Mouse (Mus musculus) spleen, postnatal 14 days (tissue): ENCODE data around the gene Fbxl16.

Experiments
- DNase-seq, 2 experiments: peaks; one replicate each; pipeline ENCODE4 v3.0.0; 2021 to 2022; ENCODE audit warnings: low spot score in 2 of 2

The Fbxl16 gene

GRCm38 (mm10) chr17:25828712-25829557 lies 20.1 kb downstream of the Fbxl16 start, which contains the start of gene Jmjd8:
Gene Jmjd8, plus strand, starts transcription at chr17:25828867.
- peak; percentile 48 to 61 for DNase-seq

DNA sequence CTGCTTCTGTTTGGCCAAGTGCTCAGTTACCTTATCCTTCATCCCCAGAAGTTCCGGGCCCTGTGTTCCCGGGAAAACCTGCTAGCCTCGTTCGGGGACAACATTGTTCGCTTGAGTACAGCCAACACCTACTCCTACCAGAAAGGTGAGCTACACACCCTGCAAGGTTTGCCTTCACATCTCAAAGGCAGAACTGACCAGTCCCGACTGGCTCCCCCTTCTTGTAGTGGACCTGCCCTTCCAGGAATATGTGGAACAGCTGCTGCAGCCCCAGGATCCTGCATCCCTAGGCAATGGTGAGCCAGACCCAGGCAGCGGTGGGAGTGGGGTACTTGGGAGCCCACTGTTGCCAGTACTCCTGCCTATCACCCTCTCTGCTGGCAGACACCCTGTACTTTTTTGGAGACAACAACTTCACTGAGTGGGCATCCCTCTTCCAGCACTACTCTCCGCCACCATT lies 20.7 kb downstream of the Fbxl16 start:
- no peak for DNase-seq

DNA sequence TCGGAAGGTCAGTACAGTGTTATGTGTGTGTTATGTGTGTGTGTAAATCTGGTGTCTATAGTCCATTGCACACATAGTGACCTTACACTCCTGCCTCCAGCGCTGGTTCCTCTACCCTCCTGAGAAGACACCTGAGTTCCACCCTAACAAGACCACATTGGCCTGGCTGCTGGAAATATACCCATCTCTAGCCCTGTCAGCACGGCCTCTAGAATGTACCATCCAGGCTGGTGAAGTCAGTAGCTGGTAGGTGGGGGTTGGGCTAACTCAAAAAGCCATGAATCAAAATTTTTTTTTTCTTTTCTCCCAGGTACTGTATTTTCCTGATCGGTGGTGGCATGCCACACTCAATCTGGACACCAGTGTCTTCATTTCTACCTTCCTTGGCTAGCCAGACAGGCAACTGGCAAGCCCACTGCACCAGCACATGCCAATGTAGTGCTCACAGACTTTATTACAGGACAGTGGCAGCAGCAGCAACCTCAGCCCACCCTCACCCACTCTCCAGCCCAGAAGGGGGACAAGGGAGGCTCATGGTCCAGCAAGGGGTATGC lies 21.4 kb downstream of the Fbxl16 start:
- no peak for DNase-seq

GRCm38 (mm10) chr17:25830806-25831431 lies 22.0 kb downstream of the Fbxl16 start:
- DNase-seq = no peak

- DNase-seq = no peak
These were observed 22.8 kb downstream of the Fbxl16 start for GRCm38 (mm10) chr17:25831451-25832281.

DNA sequence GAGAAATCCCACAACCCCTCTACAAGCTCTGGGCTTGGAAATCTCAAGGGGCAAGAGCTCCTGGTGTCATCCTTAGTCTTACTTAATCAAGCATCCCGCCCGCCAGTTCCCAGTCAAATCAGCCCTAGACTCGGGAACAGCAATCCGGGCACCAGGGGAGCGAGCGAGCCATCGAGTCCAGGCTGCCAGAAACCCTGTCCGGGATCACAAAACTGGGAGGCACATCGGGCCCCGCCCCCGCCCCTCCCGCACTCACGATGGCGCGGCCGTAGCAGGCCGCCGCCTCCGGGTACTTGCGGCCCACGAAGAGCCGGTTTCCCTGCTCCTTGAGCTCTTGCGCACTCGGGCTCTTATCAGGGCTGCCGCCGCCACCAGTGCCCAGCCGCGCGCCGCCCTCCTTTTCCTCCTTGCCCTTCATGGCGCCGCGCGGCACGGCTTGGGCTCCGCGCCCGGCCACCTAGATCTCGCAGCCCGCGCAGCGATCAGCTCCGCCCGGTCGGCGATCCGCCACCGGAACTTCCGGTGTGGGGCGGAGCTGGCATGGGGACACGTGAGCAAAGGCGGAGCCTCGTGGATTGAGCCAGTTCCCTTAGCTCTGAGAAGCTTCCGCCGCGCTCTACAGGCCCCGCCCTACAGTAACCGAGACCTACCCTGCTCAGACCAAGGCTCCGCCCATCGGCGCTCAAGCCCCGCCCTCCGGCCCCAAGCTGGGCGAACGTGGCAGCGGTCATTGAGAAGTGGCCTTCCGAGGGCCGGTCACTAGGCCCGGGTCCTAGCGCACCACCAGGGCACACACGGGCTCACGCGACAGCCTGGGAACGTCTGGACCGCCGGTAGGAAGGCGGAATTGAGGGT lies 23.8 kb downstream of the Fbxl16 start:
- peak; percentile 98 for DNase-seq

DNA sequence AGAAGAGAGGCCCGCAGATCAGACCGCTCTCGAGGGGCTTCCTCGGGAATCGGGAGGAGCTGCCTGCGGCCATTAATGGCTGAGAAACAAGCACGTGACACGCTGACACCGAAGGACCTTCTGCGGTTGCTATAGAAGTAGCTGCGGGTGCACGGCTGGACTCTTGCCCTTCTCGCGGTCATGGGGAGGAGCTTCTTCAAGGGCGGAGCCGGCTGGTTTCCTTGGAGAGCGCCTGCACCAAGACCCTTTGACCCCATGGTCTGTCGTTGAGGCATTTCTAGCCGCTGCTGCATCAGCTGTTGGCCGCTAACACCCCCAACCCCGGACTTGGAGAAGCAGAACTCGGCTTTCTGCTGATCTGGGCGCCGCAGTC lies 24.4 kb downstream of the Fbxl16 start, which contains the start of gene Stub1:
Gene Stub1 (minus strand): TSS at position 114 of the 373 bp plus-strand sequence.
- peak; percentile 57 to 60 for DNase-seq

DNA sequence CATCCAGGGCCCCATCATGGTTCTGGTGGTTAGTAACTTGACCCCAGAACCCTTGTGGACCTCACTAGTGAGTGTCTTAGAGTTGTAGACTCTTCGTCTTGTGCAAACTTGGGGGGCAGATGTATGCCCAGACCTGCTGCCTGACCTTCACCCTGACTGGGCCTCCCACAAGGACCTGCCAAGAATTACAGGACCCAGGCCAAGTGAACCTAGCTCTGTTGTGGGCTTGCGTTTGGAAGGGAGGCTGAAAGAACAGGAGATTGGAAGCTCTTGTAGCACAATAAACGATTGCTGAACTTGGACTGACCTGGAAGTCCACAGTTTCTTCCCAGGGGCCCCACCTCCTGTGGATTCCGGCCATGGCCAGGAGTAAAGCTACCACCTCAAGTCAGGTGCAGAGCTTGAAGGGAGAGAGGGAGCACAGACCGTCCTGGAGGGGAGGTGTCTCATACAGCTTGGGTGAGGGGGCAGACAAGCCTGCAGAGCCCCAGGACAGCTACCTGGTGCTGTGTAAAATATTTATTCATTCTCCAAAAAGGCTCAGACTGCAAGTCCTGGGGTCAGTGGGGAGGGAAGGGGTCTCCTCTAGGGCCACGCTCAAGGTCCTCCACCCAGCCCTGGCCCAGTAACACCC lies 25.2 kb downstream of the Fbxl16 start:
- no peak for DNase-seq

DNA sequence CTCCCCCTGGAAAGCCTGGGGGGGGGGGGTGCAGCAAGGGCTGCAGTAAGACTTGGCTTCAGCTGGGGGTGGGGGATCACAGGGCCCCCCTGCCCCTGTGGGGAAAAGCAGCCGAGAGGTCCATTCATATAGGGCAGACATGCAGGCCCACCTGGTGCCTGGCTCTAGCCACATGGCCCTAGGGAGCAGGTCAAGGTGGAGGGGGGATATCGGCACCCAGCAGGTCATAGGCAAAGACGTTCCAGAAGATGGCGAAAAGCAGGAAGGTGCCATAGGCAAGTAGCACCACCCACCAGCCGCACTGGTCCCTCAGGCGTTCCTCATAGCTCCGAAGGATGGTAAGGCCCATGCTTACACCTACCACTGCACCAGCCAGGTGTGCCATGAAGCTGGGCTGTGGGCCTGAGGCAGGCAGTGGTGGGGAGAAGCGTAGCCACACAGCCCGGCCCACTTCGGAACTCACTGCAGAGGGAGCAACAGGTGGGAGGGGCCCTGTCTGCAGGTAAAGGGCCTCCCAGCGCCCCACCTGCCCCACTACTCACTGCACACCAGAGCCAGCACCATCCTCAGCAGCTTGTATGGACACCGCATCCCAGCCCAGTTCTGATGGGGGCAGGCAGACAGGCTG lies 25.8 kb downstream of the Fbxl16 start:
- no peak for DNase-seq

GRCm38 (mm10) chr17:25835301-25835700 lies 26.4 kb downstream of the Fbxl16 start:
- DNase-seq = no peak

DNA sequence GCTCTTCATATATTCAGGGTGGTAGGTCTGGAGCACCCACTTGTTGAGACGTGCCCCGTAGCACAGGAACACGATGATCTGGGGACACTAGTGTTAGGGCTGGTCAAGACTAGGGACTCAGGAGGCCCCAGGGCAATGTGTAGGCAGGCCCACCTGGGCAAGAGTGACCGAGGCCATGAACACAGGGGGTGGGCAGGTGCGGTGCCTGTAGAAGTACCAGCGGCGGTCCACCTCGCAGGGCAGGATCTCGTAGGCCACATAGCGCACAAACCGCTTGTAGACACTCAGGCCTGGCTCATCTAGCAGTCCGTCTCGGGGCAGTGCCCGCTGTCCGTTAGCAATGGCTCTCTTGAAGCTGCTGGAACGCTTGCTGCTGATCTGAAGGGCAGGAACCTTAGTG lies 26.9 kb downstream of the Fbxl16 start:
- DNase-seq = no peak

DNA sequence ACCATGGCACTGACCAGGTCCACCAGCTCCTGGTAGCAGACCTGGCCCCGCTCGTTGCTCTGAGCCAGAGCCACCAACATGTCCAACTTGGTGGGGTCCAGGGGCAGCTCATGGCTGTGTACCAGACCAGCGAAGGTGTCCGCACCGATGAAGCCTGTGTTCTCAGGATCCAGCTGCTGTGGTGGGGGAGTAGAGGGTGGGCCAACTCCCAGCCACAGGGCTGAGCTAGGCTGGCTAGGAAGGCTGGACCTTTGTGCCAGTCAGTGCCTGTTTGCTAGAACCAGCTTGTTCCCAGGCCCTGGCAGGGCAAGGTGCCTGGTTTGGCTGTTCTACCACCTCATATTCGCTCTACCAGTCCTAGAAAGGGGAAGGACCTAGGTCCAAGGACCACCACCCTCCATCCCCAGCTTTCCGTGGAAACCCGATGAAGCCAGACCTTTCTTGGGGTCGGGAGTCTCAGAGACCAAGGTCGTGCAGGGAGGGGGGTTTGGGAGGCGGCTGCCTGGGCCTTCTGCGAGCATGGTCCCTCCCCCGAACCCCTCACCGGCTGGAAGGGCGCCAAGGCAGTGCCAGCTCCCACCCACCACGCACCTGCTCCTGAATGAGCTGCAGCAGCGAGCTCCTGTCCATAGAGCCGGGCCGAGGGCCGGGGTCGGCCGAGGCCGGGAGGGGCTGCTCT lies 27.7 kb downstream of the Fbxl16 start:
- no peak for DNase-seq

DNA sequence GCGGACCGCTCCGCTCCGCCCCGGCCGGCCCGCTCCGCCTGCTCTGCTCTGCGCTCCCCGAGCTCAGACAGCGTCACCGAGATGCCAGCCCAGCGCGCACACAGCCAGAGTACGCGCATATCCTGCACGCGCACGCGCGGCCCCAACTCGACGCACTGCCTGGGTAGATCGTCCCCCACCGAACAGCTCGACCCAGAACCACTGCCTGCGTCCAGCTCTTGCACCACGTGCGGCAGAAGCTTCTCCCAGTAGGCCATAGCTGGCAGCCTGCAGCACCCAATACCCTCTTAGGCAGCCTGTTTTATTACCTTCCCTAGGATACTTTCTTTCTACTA lies 28.2 kb downstream of the Fbxl16 start, which contains the start of gene Rhbdl1:
Gene Rhbdl1 (minus strand): TSS at position 220 of the 335 bp plus-strand sequence.
- no peak for DNase-seq

DNA sequence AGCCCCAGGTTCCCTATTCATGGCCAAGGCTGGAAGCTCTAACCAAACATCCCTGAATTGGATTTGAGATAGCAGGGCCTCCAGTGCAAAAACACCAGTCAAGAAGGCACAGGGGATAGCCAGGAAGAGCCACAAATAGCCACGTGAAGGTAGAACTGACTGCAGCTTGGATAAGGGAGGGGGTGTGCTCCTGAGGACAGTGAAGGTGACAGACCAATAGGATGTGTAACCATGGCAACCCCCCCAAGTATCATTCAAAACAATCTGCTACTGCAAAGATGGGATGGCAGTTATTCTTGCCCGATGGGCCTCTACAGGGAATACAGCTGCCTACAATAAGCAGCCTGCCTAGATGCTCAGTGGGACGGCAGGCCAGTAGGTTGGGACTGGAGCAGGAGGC lies 28.6 kb downstream of the Fbxl16 start:
- DNase-seq = no peak

- DNase-seq = no peak
These were observed 30.0 kb downstream of the Fbxl16 start for GRCm38 (mm10) chr17:25838904-25839303.

- DNase-seq = no peak
These were observed 30.8 kb downstream of the Fbxl16 start for GRCm38 (mm10) chr17:25839455-25840235.

GRCm38 (mm10) chr17:25840519-25840918 lies 31.6 kb downstream of the Fbxl16 start:
- no peak for DNase-seq

GRCm38 (mm10) chr17:25841117-25841880 lies 32.4 kb downstream of the Fbxl16 start, which contains the start of gene Gm20683:
Gene Gm20683, minus strand, starts transcription at chr17:25841763.
- no peak for DNase-seq
